Mouse (Mus musculus) myocyte (in vitro differentiated cells): ENCODE data around the gene Ampd2. TPM values are rescaled to one million over a fixed set of nuclear protein-coding genes. Genes with fewer than 3 reads are reported as not detected.

Experiments
- H3K27me3 ChIP-seq: one replicate; pipeline ENCODE4 v1.6.1; 2011; ENCODE audit not compliant: control insufficient read depth, insufficient read depth, insufficient read length
- H3K36me3 ChIP-seq: one replicate; pipeline ENCODE4 v1.6.1; 2011; ENCODE audit not compliant: control insufficient read depth, insufficient read depth
- H3K4me2 ChIP-seq: one replicate; pipeline ENCODE4 v1.6.1; 2011; ENCODE audit warnings: low read depth, control low read depth
- H3K4me3 ChIP-seq: one replicate; pipeline ENCODE4 v1.5.1; 2011; ENCODE audit warnings: mild to moderate bottlenecking, control low read depth, moderate library complexity
- H3K79me2 ChIP-seq: one replicate; pipeline ENCODE4 v1.6.1; 2011; ENCODE audit not compliant: control insufficient read depth, insufficient read depth
- H3ac ChIP-seq: one replicate; pipeline ENCODE4 v1.6.1; 2011; ENCODE audit not compliant: control insufficient read depth, insufficient read length
- CEBPB ChIP-seq: IDR thresholded peaks from 2 replicates; pipeline ENCODE4 v1.6.1; 2011; ENCODE audit warnings: mild to moderate bottlenecking, moderate library complexity; ENCODE audit not compliant: poor library complexity, insufficient read depth, severe bottlenecking
- E2F4 ChIP-seq: IDR thresholded peaks from one replicate; pipeline ENCODE4 v1.6.1; 2011; ENCODE audit warnings: mild to moderate bottlenecking, control low read depth, moderate library complexity; ENCODE audit not compliant: insufficient read depth
- MAX ChIP-seq: IDR thresholded peaks from one replicate; pipeline ENCODE4 v1.6.1; 2011; ENCODE audit warnings: low read depth, mild to moderate bottlenecking, control low read depth
- MYOD1 ChIP-seq, 3 experiments: IDR thresholded peaks; one replicate each; pipeline ENCODE4 v1.6.1; 2011; ENCODE audit warnings: control low read depth in 2 of 3, low read depth in 2 of 3, mild to moderate bottlenecking in 2 of 3, moderate library complexity in 1 of 3; ENCODE audit not compliant: insufficient read length in 2 of 3, control insufficient read depth in 1 of 3
- MYOG ChIP-seq, 3 experiments: IDR thresholded peaks; one replicate each; pipeline ENCODE4 v1.6.1; 2011; ENCODE audit warnings: control low read depth in 2 of 3, low read depth in 2 of 3, mild to moderate bottlenecking in 2 of 3; ENCODE audit not compliant: insufficient read length in 2 of 3, control insufficient read depth in 1 of 3, insufficient read depth in 1 of 3
- POLR2A ChIP-seq: IDR thresholded peaks from one replicate; pipeline ENCODE4 v1.6.1; 2011; ENCODE audit warnings: low read depth, mild to moderate bottlenecking, control low read depth, moderate library complexity; ENCODE audit not compliant: insufficient read length
- POLR2AphosphoS2 ChIP-seq: IDR thresholded peaks from one replicate; pipeline ENCODE4 v1.6.1; 2011; ENCODE audit warnings: low read depth, control low read depth; ENCODE audit not compliant: insufficient read length
- REST ChIP-seq: IDR thresholded peaks from one replicate; pipeline ENCODE4 v1.6.1; 2011; ENCODE audit warnings: mild to moderate bottlenecking, control low read depth, moderate library complexity; ENCODE audit not compliant: insufficient read depth, insufficient read length
- SRF ChIP-seq: IDR thresholded peaks from one replicate; pipeline ENCODE4 v1.6.1; 2011; ENCODE audit warnings: low read depth; ENCODE audit not compliant: control insufficient read depth, insufficient read length
- TCF12 ChIP-seq: IDR thresholded peaks from one replicate; pipeline ENCODE4 v1.6.1; 2011; ENCODE audit warnings: mild to moderate bottlenecking, control low read depth; ENCODE audit not compliant: poor library complexity, insufficient read depth, severe bottlenecking
- TCF3 ChIP-seq: IDR thresholded peaks from one replicate; pipeline ENCODE4 v1.6.1; 2011; ENCODE audit warnings: low read depth, control low read depth; ENCODE audit not compliant: insufficient read length
- USF1 ChIP-seq: IDR thresholded peaks from one replicate; pipeline ENCODE4 v1.6.1; 2011; ENCODE audit warnings: low read depth, mild to moderate bottlenecking, control low read depth, moderate library complexity
- polyA plus RNA-seq: library from polyadenylated mRNA; unstranded; fragments of >200 nt; fragmentation: generic; extraction: Trizol; gene quantifications from one replicate; pipeline ENCODE4 v1.2.1, GENCODE M21; 2012; ENCODE audit warnings: missing spikeins

The Ampd2 gene
- polyA plus RNA-seq: 32.6 TPM

DNA sequence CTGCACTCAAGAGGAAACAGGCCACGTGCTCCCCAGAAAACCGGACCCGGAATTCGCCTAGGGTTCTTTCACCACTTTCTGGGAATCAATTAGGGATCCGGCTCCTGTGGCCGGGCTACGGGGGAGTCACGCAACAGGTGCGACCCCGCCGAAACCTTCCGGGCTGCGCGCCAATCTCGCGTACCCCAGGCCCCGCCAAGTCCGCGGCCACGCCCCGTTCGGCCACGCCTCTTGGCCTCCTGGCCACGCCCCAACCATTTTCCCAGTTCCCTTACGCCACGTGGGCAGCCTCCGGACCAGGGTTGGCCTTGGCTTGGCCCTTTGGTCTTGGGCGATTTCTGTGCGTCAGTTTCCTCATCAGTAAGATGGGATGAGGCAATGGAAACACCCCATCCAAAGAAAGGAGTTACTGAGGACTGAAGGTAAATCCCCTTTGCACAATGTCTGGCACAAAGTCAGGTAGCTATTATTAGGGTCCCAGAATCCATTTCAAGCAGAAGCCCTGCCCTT is at the start of gene Ampd2:
Gene Ampd2, minus strand, starts transcription at position 182 of the 510 bp plus-strand sequence.
- Histone ChIP-seq H3K27me3 (no peaks in the 10 kb centered on the region), H3K79me2 (peaks cover 35% of the 10 kb centered on the region), H3ac (peak within 1 kb of the TSS; percentile 16), H3K36me3 (no peaks in the 10 kb centered on the region), H3K4me3 (peak within 1 kb of the TSS; percentile 89), H3K4me2 (peak within 1 kb of the TSS; percentile 74)
- TF ChIP-seq USF1 (peak; percentile 86), REST (no peak), MYOG (IDR thresholded peaks at IDR 0.05; ENCODE audit: control insufficient read depth in 1 of 3, insufficient read depth in 1 of 3, insufficient read length in 2 of 3, low read depth in 2 of 3) (peak in 2 of 3 experiments; percentile 32 to 62), CEBPB (0 out of 2 replicates have a peak, but pooled peaks have one; percentile 27), TCF12 (no peak), MAX (peak; percentile 76), E2F4 (no peak), POLR2AphosphoS2 (peak; percentile 59), TCF3 (no peak), MYOD1 (IDR thresholded peaks at IDR 0.05; ENCODE audit: control insufficient read depth in 1 of 3, insufficient read length in 2 of 3, low read depth in 2 of 3) (peak in 2 of 3 experiments; percentile 61 to 86), POLR2A (peak; percentile 65)

DNA sequence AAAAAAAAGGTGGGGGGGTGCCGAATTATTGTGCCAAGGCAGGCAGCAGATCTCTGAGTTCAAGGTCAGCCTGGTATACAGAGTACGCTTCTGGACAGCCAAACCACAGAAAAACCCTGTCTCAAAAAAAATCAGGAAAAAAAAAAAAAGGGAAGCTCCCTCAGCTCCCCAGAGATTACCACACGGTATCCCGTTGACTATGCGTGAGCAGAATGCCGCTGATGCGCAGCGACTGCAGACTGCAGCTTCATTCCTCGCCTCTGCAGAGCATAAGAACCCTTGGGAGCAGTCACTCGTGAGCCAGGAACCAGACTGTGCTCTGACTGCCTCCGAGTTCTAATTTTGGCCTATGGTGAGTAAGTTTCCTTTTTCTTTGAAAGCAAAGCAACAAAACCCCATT is 48.2 kb upstream of the Ampd2 start:
- Histone ChIP-seq H3K27me3 (no peaks in the 10 kb centered on the region), H3K4me3 (no peak overlapping the region), H3K79me2 (peaks cover 100% of the 10 kb centered on the region), H3K36me3 (peaks cover under 1% of the 10 kb centered on the region), H3K4me2 (no peak overlapping the region), H3ac (no peak overlapping the region)
- TF ChIP-seq USF1 (no peak), SRF (no peak), CEBPB (no peak), TCF12 (no peak), MYOD1 (IDR thresholded peaks at IDR 0.05; ENCODE audit: control insufficient read depth in 1 of 3, insufficient read length in 2 of 3, low read depth in 2 of 3) (no peak), E2F4 (no peak), TCF3 (no peak), POLR2AphosphoS2 (no peak)

DNA sequence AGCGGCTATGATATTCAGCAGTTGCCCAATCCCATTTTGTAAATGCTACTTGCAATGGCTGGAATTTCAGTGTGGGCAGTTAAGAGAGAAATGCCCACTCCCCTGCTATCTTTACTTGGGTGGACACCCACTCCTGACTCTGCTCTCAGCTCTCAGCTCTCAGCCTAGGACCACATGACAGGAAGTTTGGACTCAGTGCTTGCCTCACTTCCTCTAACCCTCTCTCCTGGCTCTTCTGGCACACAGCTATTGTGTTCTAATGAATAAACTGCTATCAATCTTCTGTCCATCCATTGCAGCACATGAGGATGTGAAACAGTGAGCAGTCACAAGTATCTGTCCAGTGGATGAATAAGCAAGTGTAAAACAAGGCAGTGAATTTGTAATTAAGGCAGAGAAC is 46.0 kb upstream of the Ampd2 start:
- TF ChIP-seq MYOG (IDR thresholded peaks at IDR 0.05; ENCODE audit: control insufficient read depth in 1 of 3, insufficient read depth in 1 of 3, insufficient read length in 2 of 3, low read depth in 2 of 3) (no peak), POLR2A (no peak), TCF12 (no peak)
- peaks cover 99% of the 10 kb centered on the region for H3K79me2 ChIP-seq
- no peak overlapping the region for H3K4me2 ChIP-seq
- no peak overlapping the region for H3K4me3 ChIP-seq
- no peaks in the 10 kb centered on the region for H3K36me3 ChIP-seq
- no peak overlapping the region for H3ac ChIP-seq
- H3K27me3 ChIP-seq: no peaks in the 10 kb centered on the region

DNA sequence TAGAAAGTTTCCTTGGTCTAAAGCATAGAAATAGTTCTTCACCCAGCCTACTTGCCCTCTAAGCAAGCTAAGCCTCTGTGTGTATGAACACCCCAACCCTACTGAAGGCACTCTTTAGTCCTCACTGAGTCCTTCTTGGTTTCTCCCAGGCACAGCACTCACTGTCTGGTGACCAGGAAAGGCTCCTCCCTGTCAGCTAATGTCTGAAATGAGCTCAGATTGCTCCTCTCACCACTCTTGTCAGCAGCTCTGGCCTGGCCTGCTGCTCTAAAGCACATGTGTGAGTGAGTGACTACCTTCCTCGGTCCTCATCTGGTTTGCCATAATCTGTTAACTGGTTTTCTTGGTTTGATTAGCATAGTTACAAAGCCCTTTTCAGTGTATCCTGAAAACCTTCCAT is 45.4 kb upstream of the Ampd2 start:
- Histone ChIP-seq H3K4me3 (no peak overlapping the region), H3ac (no peak overlapping the region)
- no peak for TF ChIP-seq REST
- TF ChIP-seq TCF3: no peak
- TF ChIP-seq TCF12: no peak
- TF ChIP-seq POLR2AphosphoS2: no peak
- no peak for TF ChIP-seq POLR2A
- no peak for TF ChIP-seq MAX
- TF ChIP-seq CEBPB: no peak
- no peak for TF ChIP-seq MYOD1 (IDR thresholded peaks at IDR 0.05; ENCODE audit: control insufficient read depth in 1 of 3, insufficient read length in 2 of 3, low read depth in 2 of 3)
- TF ChIP-seq USF1: no peak
- no peak for TF ChIP-seq SRF
- no peak for TF ChIP-seq MYOG (IDR thresholded peaks at IDR 0.05; ENCODE audit: control insufficient read depth in 1 of 3, insufficient read depth in 1 of 3, insufficient read length in 2 of 3, low read depth in 2 of 3)
- no peak for TF ChIP-seq E2F4

DNA sequence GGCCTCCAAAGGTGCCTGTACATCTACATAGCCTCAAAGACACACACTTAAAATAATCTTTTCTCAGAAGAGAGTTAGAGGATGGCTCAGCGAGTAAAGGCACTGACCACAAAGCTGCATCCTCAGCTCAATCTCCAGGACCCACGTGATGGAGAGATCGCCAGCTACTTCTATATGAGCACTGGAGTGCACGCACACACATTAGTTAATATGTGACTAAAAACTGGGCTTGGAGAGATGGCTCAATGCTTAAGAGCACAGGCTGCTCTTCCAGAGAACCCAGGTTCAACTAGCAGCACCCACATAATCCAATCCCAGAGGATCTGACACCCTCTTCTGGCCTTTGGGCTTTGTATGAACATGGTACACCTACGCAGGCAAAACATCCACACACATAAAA is 44.8 kb upstream of the Ampd2 start:
- no peaks in the 10 kb centered on the region for H3K36me3 ChIP-seq
- no peak overlapping the region for H3K4me3 ChIP-seq
- no peaks in the 10 kb centered on the region for H3K27me3 ChIP-seq
- H3K79me2 ChIP-seq: peaks cover 99% of the 10 kb centered on the region
- no peak overlapping the region for H3K4me2 ChIP-seq
- H3ac ChIP-seq: no peak overlapping the region
- no peak for TF ChIP-seq TCF3
- no peak for TF ChIP-seq MYOG (IDR thresholded peaks at IDR 0.05; ENCODE audit: control insufficient read depth in 1 of 3, insufficient read depth in 1 of 3, insufficient read length in 2 of 3, low read depth in 2 of 3)
- TF ChIP-seq CEBPB: no peak
- no peak for TF ChIP-seq MAX
- TF ChIP-seq POLR2A: no peak
- TF ChIP-seq E2F4: no peak
- no peak for TF ChIP-seq TCF12
- TF ChIP-seq USF1: no peak
- no peak for TF ChIP-seq REST
- TF ChIP-seq SRF: no peak
- no peak for TF ChIP-seq POLR2AphosphoS2
- no peak for TF ChIP-seq MYOD1 (IDR thresholded peaks at IDR 0.05; ENCODE audit: control insufficient read depth in 1 of 3, insufficient read length in 2 of 3, low read depth in 2 of 3)

More for the DNA sequence above, 45.4 kb upstream of the Ampd2 start:
- peaks cover 99% of the 10 kb centered on the region for H3K79me2 ChIP-seq
- no peak overlapping the region for H3K4me2 ChIP-seq
- no peaks in the 10 kb centered on the region for H3K27me3 ChIP-seq
- H3K36me3 ChIP-seq: no peaks in the 10 kb centered on the region
